ENCODE assay signal across 13 mouse cellular contexts in the genomic region with DNA sequence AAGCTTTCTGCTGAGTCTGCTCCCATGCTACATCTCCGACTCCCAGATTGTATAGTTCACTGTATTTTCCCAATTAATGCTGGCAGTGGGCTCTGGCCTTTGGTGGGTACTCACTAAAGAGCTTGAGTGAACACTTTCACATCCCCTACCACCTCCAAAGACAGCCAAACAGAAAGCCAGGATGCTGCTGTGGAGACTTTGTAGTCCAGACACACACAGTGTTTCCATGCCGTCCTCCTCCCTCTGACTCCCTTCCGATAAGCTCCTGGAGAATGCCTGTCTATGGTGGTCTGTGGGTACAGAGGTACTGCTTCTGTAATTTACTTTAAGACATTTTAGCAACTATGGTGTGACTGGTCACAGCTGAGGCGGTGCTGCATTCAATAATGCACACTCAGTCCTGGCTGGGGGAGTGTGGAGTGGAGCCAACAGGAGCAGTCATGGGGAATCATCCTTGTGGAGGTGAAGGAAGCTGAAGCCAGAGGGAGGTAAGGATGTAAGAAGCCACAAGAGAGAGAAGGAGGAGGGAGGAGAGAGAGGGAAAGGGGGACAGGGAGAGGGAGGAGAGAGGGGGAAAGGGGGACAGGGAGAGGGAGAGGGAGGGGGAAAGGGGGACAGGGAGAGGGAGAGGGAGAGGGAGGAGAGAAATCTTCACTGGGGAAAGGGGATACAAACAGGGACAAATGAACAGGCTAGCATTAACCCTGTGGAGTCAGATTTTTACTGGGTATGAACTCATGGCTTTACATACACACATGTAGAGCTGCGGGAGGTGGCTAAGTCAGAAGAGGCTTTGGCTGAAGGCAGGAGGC. TPM values are rescaled to one million over a fixed set of nuclear protein-coding genes. Genes with fewer than 3 reads are reported as not detected.
A peak's percentile ranks its signal among the peaks of the same experiment; 100 is the strongest.
DNase-seq lines count a peak whose midpoint lies in the region; ATAC-seq lines count a peak whose summit lies in the region.
"Had no signal": no experiment of that assay in that cellular context is flagged by ENCODE, and none has a peak within 500 bp of the region (broad histone marks: within the 10 kb centered on the region; RNA-seq: fewer than 3 reads in every experiment).

No protein-coding gene starts in this region.

- H3K27me3 ChIP-seq in hindbrain, embryonic 15.5 days, result no peaks in the 10 kb centered on the region
- H3K27me3 ChIP-seq in hindbrain, embryonic 12.5 days, result no peaks in the 10 kb centered on the region
- no peaks in the 10 kb centered on the region for H3K27me3 ChIP-seq in neural tube, embryonic 12.5 days (replicated peaks)
- no peaks in the 10 kb centered on the region for H3K27me3 ChIP-seq in hindbrain, embryonic 16.5 days (replicated peaks; ENCODE audit: control insufficient read depth, insufficient read depth, low read length)

- H3K36me3 ChIP-seq in hindbrain, embryonic 15.5 days, result no peaks in the 10 kb centered on the region
- no peaks in the 10 kb centered on the region for H3K36me3 ChIP-seq in hindbrain, embryonic 12.5 days
- H3K36me3 ChIP-seq in neural tube, embryonic 12.5 days, result no peaks in the 10 kb centered on the region; the same call in 1 of the 2 replicates
- no peaks in the 10 kb centered on the region for H3K36me3 ChIP-seq in hindbrain, embryonic 16.5 days (ENCODE audit: control insufficient read depth, insufficient read depth, low read length)

- WGBS in hindbrain, embryonic 15.5 days, result 67% methylated on average over 5 of the region's 5 CpGs
- 79% methylated on average over 5 of the region's 5 CpGs for WGBS in hindbrain, embryonic 12.5 days
- WGBS in neural tube, embryonic 12.5 days, result 77% methylated on average over 5 of the region's 5 CpGs
- 55% methylated on average over 5 of the region's 5 CpGs for WGBS in hindbrain, embryonic 16.5 days

- H3K4me2 ChIP-seq in hindbrain, embryonic 15.5 days, result no peak overlapping the region
- no peak overlapping the region for H3K4me2 ChIP-seq in hindbrain, embryonic 12.5 days (replicated peaks)
- no peak overlapping the region for H3K4me2 ChIP-seq in neural tube, embryonic 12.5 days (replicated peaks)
- no peak overlapping the region for H3K4me2 ChIP-seq in hindbrain, embryonic 16.5 days (ENCODE audit: low read length)

- no peak overlapping the region for H3K9ac ChIP-seq in hindbrain, embryonic 15.5 days
- H3K9ac ChIP-seq in hindbrain, embryonic 12.5 days, result no peak overlapping the region
- no peak overlapping the region for H3K9ac ChIP-seq in neural tube, embryonic 12.5 days
- H3K9ac ChIP-seq in hindbrain, embryonic 16.5 days (ENCODE audit: low read depth, low read length), result no peak overlapping the region

- H3K4me3 ChIP-seq in hindbrain, embryonic 15.5 days, result no peak overlapping the region
- H3K4me3 ChIP-seq in hindbrain, embryonic 12.5 days, result no peak overlapping the region
- no peak overlapping the region for H3K4me3 ChIP-seq in neural tube, embryonic 12.5 days
- no peak overlapping the region for H3K4me3 ChIP-seq in hindbrain, embryonic 16.5 days (ENCODE audit: low read length)
- H3K4me3 ChIP-seq: left cerebral cortex, adult 2 months; megakaryocyte, embryonic 14.5 days had no signal

- no peaks in the 10 kb centered on the region for H3K4me1 ChIP-seq in hindbrain, embryonic 15.5 days (replicated peaks)
- H3K4me1 ChIP-seq in hindbrain, embryonic 12.5 days, result no peaks in the 10 kb centered on the region
- H3K4me1 ChIP-seq in neural tube, embryonic 12.5 days, result no peaks in the 10 kb centered on the region
- H3K4me1 ChIP-seq in hindbrain, embryonic 16.5 days (ENCODE audit: control insufficient read depth, insufficient read depth, low read depth, low read length), result no peaks in the 10 kb centered on the region

- DNase-seq in neural tube, embryonic 10.5 days (ENCODE audit: extremely low spot score, low spot score), result no peak
- DNase-seq in adrenal gland, adult 2 months, result no peak
- DNase-seq in urinary bladder, postnatal 36 days (ENCODE audit: low spot score in 2 of 2), result no peak
- DNase-seq: cerebellum, adult 11 months; heart, adult 18-20 months; lung, adult 18-20 months had no signal

- peak; percentile 36; the same call in 1 of the 2 replicates for ATAC-seq in hindbrain, embryonic 15.5 days (ENCODE audit: low FRiP score, low read depth)
- no peak for ATAC-seq in hindbrain, embryonic 12.5 days (ENCODE audit: low FRiP score)
- ATAC-seq in neural tube, embryonic 12.5 days (ENCODE audit: low FRiP score, low read depth), result peak; percentile 50
- peak; percentile 70 for ATAC-seq in hindbrain, embryonic 16.5 days
- ATAC-seq: intestine, postnatal 0 days had no signal

- H3K27ac ChIP-seq in hindbrain, embryonic 15.5 days (replicated peaks), result no peak overlapping the region
- no peak overlapping the region; the same call in 1 of the 2 replicates for H3K27ac ChIP-seq in hindbrain, embryonic 12.5 days
- H3K27ac ChIP-seq in neural tube, embryonic 12.5 days, result no peak overlapping the region
- 0 out of 2 replicates have a peak overlapping the region, but pooled peaks have one; percentile 9 for H3K27ac ChIP-seq in hindbrain, embryonic 16.5 days (ENCODE audit: low read depth, low read length)
- H3K27ac ChIP-seq: left cerebral cortex, adult 2 months had no signal

- H3K9me3 ChIP-seq in hindbrain, embryonic 15.5 days, result no peaks in the 10 kb centered on the region
- H3K9me3 ChIP-seq in hindbrain, embryonic 12.5 days (replicated peaks), result no peaks in the 10 kb centered on the region
- H3K9me3 ChIP-seq in neural tube, embryonic 12.5 days, result no peaks in the 10 kb centered on the region
- no peaks in the 10 kb centered on the region for H3K9me3 ChIP-seq in hindbrain, embryonic 16.5 days (ENCODE audit: control insufficient read depth, low read length)
- H3K9me3 ChIP-seq: megakaryocyte, embryonic 14.5 days had no signal

RNA-seq across cellular contexts. Expression of a gene that starts 32.2 kb away (rescaled TPM):
- polyA plus RNA-seq in hindbrain, embryonic 15.5 days (2015; fragmentation: Nextera tagmentation; extraction: Ambion mirVana), result 0.27 and 0.37 TPM in 2 replicates
- polyA plus RNA-seq in hindbrain, embryonic 12.5 days (2016; fragmentation: Nextera tagmentation; extraction: Ambion mirVana), result 0.27 and 0.37 TPM in 2 replicates
- 0.04 and 0.08 TPM in 2 replicates for polyA plus RNA-seq in neural tube, embryonic 12.5 days (2016; fragmentation: Nextera tagmentation; extraction: Ambion mirVana)
- polyA plus RNA-seq in hindbrain, embryonic 16.5 days (2015; fragmentation: Nextera tagmentation; extraction: Ambion mirVana), result 0.46 and 1.0 TPM in 2 replicates
- under 1 TPM; 0.06 to 0.07 TPM for total RNA-seq in adrenal gland, adult 2 months (2021)
- polyA plus RNA-seq in adrenal gland, adult 2 months (2012; rRNA removed), result 0.02 and 0.04 TPM in 2 replicates
- total RNA-seq: heart, adult 18-20 months had no signal

RNA-seq across cellular contexts. Expression of a gene that starts 52.2 kb away (rescaled TPM):
- polyA plus RNA-seq in hindbrain, embryonic 15.5 days (2015; fragmentation: Nextera tagmentation; extraction: Ambion mirVana), result 74.7 and 82.9 TPM in 2 replicates
- 78.3 and 79.5 TPM in 2 replicates for polyA plus RNA-seq in hindbrain, embryonic 12.5 days (2016; fragmentation: Nextera tagmentation; extraction: Ambion mirVana)
- polyA plus RNA-seq in neural tube, embryonic 12.5 days (2016; fragmentation: Nextera tagmentation; extraction: Ambion mirVana), result 73.6 and 80.1 TPM in 2 replicates
- 70.5 and 71.1 TPM in 2 replicates for polyA plus RNA-seq in hindbrain, embryonic 16.5 days (2015; fragmentation: Nextera tagmentation; extraction: Ambion mirVana)
- 100 to 1,000 TPM in 1 of 2 experiments, 10 to 100 TPM in 1; 70.1 to 134 TPM for total RNA-seq in adrenal gland, adult 2 months (2021)
- 21.2 and 22.0 TPM in 2 replicates for polyA plus RNA-seq in adrenal gland, adult 2 months (2012; rRNA removed)
